Mouse (Mus musculus) frontal cortex, postnatal 14 days (tissue): ENCODE results near the gene Arhgef25.

Source experiments
- DNase-seq, 2 experiments: peaks; one replicate each; pipeline ENCODE4 v3.0.0; 2022; ENCODE audit warnings: low spot score in 2 of 2

Gene Arhgef25

DNA sequence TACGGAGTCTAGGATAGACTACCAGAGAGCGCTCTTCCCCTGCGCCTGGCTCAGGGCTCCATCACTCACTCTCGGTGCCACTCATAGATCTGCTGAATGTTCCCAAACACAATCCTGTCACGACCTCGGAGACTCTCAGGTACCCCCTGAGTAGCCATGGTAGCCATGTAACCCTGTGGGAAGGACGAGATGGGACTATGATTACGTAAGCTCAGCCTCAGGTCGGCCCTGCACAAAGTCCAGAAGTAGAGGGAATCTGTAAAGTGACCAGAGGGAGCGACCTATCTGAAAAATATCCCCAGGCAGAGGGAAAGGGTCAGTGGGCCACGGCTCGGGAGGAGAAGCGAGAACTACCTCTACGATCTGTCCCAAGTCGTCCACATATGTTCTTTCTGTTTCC lies 4.4 kb downstream of the Arhgef25 start:
- DNase-seq: no peak

DNA sequence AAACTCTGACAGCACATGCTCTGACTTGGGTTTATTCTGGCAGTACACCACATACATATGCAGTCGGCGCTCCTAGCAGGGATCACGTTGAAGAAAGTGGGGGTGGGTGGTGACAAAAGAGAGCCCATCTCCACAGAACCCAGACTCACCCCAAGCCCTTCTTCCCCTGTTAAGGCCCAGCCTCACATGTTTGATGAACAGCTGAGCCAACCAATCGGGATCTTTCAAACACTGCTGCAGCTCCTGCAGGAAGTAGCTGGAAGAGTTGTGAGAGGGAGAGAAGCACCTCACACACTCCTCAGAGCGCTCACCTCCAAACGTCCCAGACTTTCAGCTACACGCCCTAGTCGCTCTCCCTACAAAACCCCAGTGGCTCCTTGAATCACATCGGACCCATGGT lies 4.8 kb downstream of the Arhgef25 start:
- DNase-seq: no peak

DNA sequence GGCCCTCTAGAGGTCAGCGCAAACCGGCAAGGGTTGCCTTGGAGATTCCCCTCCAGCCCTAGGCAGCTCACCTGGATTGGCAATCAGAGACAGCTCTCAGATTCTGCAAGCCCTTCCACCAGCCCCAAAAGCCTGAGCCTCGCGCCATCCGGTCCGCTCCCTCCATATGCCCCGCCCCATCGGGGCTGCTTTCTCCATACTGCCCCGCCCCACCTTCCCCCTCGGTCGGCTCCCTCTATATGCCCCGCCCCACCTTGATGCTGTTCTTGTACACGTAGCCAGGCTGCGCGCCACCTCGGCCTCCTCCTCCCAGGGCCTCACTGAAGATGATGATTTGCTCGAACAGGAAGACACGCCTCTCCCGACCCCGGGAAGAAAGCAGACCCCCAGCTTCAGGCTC lies 6.1 kb downstream of the Arhgef25 start:
- DNase-seq: no peak

DNA sequence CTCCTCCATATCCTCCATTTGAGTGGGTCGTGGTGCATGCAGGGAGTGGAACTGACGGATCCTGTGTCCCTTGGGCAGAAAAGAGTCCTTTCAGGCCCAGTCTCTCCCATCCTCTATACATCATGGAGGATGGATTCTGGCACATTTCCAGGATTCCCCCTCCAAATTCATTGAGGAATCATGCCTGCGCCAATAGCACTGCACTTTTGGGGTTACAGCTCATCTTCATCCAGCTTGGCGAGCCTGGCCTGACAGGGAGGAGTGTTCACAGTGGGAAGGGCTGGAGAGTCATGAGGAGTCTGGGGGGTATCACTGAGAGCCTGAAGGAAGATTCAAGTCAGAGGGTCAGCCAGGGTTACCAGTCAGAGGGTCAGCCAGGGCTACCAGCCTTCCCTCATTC lies 7.3 kb downstream of the Arhgef25 start:
- no peak for DNase-seq

DNA sequence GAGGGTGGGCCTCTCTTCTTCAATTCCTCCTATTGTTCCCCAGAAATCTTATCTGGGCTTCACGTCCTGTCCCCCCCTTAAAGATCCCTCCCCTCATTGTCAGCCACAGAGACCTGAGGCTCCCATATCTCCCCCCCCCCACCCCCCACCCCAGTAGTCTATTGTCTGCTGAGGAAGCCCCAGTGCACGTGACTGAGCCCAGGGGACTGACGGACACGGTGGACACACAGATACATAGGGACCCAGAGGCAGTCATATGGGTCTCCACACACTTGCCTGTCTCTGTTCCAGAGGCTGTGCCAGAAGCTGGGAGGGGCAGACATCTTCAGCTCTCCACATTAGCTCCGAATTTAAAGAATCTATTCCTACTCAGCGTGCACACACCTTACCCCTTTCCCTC lies 8.3 kb downstream of the Arhgef25 start:
- no peak for DNase-seq

DNA sequence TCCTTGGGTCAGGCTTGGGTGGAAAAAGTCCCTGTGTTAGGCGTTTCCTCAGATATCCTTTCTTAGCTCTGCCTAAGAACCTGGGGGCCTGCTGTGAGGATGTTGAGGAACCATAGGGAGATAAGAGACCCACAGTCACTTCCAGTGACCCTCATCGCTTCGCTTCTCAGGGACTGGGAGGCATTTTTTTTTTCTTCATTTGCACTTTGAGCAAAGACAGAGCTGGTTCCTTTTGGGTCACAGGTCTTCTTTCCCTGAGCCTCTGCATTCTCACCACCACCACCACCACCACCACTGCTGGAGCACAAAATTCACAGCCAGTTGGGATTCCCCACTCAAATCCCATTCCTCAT lies 9.2 kb downstream of the Arhgef25 start:
- no peak for DNase-seq

DNA sequence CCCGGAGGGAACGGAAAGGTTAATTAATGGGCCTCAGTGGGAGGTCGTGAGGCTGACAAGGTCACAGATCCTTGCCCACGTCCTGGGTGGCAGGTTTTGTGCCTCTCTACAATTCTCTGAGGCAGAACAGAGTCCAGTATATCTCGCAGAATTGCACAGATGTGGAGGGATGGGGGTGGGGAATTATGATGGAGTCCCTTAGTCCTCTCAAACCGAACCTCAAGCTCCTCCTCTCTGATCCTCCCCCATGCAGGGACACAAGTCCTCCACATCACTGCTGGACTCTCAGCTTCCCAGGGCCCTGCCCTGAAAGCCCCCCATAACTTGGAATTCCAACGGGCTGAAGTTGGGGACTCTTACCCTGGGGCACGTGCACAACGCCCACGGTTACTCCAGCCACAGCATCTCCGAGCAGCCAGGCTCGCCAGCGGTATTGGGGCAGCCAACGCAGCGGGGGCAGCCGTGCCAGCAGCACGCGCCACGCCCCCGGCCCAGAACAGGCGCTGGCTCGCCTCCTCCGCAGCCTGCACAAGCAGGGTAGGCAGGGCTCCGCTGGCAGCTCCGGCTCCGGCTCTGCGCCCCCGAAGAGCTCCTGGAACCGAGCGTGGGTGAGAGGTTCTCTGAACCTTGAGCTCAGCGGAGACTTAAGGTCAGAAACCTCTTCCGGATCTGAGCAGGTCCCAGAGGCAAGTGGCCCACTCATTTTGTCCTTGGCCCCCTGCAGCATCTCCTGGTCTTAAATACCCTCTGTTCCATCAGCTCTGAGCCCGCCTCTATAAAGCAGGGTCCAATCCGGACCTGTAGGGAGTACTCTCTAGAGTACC lies 9.8 kb downstream of the Arhgef25 start, which contains the start of gene Slc26a10:
TSS of gene Slc26a10 (minus strand) at position 775 of the 824 bp plus-strand sequence.
- DNase-seq: no peak

DNA sequence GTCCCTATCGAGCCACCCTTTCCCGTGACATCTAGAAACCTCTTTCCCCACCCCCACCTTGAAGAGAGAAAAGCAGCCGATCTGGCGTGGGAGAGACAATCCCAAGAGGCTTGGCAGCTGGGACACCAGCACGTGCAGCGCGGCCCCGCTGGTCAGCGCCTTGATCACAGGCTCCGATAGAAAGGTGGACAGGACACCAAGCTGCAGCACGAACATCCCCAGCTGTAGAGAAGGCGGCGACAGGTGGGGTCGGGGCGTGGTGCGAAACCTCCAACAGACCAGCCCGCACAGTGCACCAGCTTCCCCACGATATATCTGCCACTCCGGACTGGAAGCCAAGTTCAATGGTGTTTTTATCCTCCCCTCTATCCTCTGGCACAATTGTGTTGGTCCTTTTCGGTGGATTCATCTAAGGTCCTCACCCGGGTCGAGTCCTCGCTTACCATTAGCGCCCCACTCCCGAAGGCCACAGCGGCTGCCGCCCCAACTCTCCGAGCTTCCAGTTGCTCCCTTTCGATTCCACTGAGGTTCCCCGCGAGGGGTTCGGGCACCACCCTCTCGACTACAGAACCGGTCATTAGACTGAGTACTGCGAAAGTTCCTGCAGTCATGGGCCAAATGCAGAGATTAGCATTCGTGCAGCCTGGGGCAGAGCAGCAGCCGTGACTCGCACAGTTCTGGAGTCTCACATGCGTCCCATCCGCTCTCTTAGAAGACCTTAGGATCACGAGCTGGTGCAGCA lies 11.4 kb downstream of the Arhgef25 start:
- no peak for DNase-seq

DNA sequence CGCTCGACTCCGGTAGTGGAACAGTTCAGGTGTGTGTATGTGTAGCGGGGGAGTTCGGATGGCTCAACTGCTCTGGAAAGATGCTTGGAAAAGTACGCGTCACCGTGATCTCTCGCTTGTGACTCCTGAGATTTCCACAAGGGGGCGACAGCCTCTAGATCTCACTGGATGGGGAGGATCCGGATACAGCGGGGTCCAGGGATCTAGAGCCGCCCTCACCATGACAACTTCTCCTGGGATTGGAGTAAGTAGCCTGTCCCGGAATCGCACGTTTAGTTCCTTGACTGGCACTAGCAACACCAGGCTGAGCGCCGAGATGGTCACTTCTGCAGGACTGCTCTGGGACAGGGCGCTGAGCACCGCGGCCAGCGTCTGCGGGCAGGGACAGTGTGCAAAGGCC lies 12.2 kb downstream of the Arhgef25 start:
- peak in 1 of 2 experiments; percentile 71 for DNase-seq

DNA sequence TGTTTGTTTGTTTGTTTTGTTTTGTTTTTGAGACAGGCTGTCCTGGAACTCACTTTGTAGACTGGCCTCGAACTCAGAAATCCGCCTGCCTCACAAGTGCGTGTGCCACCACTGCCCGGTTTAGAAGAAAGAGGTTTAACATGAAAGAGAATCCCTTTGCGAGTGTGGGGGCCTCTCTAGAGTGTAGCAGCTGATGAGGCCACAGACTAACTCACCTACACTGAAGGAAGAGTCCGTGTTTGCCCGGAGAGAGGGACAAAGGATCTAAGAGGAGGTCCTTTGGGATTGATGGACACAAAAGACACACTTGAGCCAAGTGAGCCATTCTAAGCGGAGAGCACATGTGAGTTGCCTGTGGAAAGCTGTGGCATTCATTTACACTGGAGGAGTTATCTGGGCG lies 12.6 kb downstream of the Arhgef25 start:
- no peak for DNase-seq

DNA sequence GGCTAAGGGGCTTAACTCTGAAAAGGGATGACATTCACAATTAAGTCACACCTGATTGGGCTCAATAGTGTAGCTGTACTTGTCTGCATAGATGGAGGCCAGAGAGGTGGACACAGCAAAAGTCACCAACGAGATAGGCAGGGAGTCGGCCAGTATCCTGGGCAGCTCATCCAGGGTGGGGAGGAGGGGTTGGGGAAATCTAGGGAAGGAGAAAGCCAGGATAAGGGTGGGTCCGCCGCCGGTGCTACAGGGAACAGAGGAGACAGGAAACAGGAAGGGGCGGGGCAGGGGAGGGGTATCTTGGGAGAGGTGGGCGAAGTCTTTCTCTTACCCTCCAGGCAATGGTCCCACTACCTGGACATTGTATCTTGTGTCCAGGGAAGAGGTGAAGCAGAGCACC lies 13.1 kb downstream of the Arhgef25 start:
- DNase-seq: no peak

DNA sequence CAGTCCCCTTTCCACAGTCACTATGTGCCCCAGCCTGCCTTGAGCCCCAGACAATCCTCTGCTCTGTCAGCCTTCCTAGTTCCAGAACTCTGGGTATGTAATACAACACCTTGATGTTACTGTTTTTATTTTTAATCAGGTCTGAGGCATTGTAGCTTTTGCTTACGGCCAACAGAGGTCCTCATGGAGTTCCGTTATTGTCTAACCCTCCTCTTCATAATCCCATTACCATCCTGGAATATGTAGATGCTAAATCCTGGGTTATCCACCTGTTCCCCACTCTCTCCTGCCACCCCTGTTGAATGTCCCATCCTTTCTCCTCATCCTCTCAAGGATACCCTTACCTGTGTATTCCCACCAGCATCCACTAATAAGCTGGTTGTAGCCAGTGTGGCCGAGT lies 13.7 kb downstream of the Arhgef25 start:
- DNase-seq: no peak

DNA sequence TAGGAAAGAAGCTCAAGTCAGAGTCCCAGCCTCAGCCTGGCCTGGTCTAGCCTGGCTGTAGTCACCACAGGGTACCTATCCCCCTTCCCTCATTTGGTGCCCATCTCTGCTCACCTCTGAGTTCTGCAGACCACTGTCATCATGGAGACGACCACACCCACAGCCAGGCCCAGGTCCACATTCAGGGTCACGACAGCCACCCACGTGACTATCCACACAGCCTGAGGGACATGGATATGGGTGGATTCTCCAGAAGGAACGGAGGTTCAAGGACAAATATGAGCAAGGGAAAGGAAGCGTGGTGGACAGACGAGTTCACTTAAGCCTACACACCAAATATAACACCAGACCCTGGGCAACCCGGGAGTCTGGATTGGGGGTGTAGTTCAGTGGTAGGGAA lies 15.7 kb downstream of the Arhgef25 start:
- DNase-seq: no peak

DNA sequence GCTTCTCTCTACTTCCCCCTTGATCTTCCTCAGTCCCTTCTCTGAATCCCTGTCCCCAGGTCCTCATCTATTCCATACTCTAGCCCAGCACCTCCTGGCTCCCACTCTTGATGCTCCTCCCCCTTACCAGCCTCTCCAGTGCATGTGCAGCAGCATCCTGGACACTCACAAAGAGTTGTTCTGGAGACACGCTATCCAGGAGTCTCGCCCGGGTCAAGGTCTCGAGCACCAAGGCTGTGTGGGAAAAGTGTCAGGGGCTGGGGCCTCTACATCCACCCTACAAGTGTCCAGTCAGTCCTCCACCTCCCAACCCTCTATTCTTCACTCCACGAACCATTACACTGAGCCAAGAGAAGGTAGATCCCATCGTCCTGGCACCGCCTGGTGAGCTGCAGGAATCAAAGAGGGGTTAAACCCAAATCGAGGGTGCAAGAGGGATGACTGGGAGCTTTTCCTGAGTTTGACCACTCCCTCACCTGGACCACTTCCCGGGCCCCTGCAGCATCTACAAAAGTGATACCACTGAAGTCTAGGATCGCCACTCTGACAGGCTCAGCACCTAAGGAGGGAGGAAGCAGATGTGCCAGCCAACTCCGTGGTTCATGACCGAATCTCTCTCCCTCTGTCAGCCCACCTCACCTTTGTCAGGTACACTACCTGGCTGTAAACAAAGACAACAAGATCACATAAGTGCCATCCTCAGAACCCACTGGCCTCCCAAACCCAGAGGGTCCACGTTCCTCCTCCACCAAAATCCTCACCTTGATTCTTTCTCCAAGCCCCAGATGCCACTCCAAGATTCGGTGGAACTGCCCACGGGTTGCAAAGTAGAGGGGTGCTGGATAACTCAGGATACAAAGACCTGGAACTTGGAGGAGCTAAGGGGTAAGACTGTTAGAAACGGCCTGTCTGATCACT lies 16.5 kb downstream of the Arhgef25 start:
- no peak for DNase-seq

DNA sequence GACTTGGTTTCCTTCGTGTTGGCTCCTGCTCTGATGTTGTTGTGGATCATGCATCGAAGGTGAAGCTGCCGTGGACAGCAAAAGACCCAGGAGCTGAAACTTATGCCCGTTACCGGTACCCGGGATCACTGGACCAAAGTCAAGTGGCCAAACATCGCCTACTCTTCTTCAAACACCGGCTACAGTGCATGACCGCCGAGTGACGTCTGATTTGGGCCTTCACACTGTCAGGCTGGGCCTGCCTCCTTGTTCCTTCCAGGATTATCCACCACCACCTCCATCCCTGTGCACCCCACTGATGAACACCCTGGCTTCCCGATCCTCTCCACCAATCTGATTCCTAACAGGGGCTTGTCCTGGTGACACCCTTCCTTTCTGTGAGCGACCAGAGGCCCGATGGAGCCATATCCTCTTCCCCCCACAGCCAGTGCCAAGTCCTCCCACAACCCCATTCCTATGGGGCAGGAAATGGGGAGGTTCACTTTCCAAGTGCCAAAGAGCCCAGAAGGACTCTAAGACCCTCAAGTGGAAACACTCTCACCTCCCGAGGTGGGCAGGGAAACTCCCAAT lies 18.2 kb downstream of the Arhgef25 start:
- DNase-seq: no peak

DNA sequence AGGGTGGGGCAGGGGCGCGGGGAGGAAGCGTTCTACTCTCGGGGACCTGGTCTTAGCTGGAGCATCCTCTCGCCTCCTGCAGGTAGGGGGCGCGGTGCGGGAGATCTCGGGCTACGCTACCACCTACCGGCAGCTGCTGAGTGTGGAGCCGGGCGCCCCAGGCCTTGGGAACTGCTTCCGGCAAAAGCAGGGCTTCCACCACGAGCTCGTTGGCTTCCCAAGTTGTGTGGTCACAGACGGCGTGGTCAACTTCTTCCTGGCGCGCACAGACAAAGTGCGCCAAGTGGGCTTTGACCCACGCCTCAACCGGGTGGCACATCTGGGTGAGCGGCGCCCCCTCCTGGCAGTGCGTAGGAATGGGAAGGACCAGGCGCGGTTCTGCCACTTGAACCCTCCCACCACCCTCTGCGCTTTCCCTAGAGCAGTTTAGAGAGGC lies 19.0 kb downstream of the Arhgef25 start:
- DNase-seq: peak in 1 of 2 experiments; percentile 59

DNA sequence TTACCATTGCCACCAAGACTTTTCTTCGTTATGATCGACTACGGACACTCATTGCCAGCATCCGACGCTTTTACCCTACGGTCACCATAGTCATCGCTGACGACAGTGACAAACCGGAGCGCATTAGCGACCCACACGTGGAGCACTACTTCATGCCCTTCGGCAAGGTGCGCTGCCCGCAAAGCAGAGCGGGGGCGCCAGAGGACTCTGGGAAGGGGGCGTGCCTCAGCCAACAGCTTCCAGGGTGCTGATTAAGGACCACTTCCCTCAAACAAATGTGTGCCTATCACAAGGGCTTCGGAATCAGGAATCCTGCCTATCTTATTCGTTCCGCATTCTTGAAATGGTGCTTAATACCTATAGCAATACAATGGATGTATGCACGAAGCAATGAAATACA lies 19.9 kb downstream of the Arhgef25 start:
- no peak for DNase-seq

DNA sequence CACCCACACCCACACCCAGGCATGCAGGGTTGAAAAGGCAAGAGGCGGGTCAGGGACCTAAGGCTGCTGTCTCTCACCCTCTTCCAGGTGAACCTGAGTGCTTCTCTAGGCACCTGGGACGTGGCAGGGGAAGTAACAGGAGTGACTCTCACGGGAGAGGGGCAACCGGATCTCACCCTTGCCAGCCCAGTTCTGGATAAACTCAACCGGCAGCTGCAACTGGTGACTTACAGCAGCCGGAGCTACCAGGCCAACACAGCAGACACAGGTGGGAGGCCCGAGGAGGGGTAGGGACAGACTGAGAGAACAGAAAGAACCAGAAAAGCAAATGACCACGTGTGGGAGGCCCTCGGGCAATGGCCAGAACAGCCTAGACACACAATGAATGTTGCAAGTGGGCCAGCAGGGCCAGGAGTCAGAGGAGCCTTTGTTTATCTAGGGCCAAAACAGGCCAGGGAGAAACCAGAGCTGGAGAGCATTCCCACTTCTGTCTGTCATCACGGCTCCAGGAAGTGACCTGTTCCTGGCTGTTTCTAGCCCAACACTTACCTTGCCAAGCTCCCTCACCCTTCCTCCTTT lies 22.2 kb downstream of the Arhgef25 start:
- no peak for DNase-seq

DNA sequence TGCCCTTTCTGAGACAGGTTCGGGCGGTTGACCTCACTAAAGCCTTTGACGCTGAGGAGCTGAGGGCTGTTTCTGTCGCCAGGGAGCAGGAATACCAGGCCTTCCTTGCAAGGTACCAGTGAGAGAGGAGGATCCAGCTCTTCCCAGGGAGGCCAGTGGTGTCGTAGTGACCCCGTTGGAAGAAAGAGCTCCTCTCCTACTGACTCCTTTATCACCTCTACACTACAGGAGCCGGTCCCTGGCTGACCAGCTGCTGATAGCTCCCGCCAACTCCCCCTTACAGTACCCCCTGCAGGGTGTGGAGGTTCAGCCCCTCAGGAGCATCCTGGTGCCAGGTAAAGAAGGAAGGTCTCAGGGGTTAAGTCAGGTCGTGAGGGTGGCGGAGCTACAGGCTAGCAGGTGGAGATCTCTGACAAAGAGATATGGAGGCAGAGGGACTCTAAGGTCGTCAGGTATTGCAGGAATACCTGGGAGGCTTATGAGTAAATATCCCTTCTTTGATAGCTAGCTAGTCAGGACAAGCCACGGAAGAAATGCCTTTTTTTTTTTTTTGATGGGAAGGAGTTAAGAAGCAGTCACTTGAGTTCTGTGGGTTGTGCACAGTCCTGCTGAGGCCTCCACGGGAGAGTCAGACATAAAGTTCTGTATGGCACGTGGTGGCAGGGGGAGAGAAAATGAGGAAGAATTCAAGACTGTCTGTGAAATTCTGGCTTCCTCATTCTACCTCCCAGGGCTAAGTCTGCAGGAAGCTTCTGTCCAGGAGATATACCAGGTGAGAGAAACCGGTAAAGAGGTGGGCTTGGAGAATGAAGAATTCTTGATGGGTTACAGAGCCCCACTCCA lies 22.9 kb downstream of the Arhgef25 start:
- no peak for DNase-seq

DNA sequence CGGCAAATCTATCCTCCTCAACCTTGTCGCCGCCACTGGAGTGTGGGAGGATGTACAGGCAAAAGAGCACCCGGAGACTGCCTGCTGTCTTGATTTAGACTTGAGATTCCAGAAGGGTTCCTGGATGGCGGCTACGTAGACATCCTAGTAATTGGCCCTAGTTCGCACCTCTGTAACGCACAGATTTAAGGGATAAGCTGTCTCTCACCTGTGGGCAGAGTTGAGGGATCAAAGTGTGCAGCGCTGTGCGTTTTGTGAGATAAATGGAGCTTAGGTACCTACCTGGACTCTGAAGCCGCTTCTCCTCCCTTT lies 23.5 kb downstream of the Arhgef25 start:
- DNase-seq: no peak
